Mouse (Mus musculus) myocyte (in vitro differentiated cells): ENCODE results near the gene Ptpn1. TPM values are rescaled to one million over a fixed set of nuclear protein-coding genes. Genes with fewer than 3 reads are reported as not detected.

Experiments
- H3K27me3 ChIP-seq: one replicate; pipeline ENCODE4 v1.6.1; 2011; ENCODE audit not compliant: control insufficient read depth, insufficient read depth, insufficient read length
- H3K36me3 ChIP-seq: one replicate; pipeline ENCODE4 v1.6.1; 2011; ENCODE audit not compliant: control insufficient read depth, insufficient read depth
- H3K4me2 ChIP-seq: one replicate; pipeline ENCODE4 v1.6.1; 2011; ENCODE audit warnings: low read depth, control low read depth
- H3K4me3 ChIP-seq: one replicate; pipeline ENCODE4 v1.5.1; 2011; ENCODE audit warnings: mild to moderate bottlenecking, control low read depth, moderate library complexity
- H3K79me2 ChIP-seq: one replicate; pipeline ENCODE4 v1.6.1; 2011; ENCODE audit not compliant: control insufficient read depth, insufficient read depth
- H3ac ChIP-seq: one replicate; pipeline ENCODE4 v1.6.1; 2011; ENCODE audit not compliant: control insufficient read depth, insufficient read length
- CEBPB ChIP-seq: IDR thresholded peaks from 2 replicates; pipeline ENCODE4 v1.6.1; 2011; ENCODE audit warnings: mild to moderate bottlenecking, moderate library complexity; ENCODE audit not compliant: poor library complexity, insufficient read depth, severe bottlenecking
- E2F4 ChIP-seq: IDR thresholded peaks from one replicate; pipeline ENCODE4 v1.6.1; 2011; ENCODE audit warnings: mild to moderate bottlenecking, control low read depth, moderate library complexity; ENCODE audit not compliant: insufficient read depth
- MAX ChIP-seq: IDR thresholded peaks from one replicate; pipeline ENCODE4 v1.6.1; 2011; ENCODE audit warnings: low read depth, mild to moderate bottlenecking, control low read depth
- MYOD1 ChIP-seq, 3 experiments: IDR thresholded peaks; one replicate each; pipeline ENCODE4 v1.6.1; 2011; ENCODE audit warnings: control low read depth in 2 of 3, low read depth in 2 of 3, mild to moderate bottlenecking in 2 of 3, moderate library complexity in 1 of 3; ENCODE audit not compliant: insufficient read length in 2 of 3, control insufficient read depth in 1 of 3
- MYOG ChIP-seq, 3 experiments: IDR thresholded peaks; one replicate each; pipeline ENCODE4 v1.6.1; 2011; ENCODE audit warnings: control low read depth in 2 of 3, low read depth in 2 of 3, mild to moderate bottlenecking in 2 of 3; ENCODE audit not compliant: insufficient read length in 2 of 3, control insufficient read depth in 1 of 3, insufficient read depth in 1 of 3
- POLR2A ChIP-seq: IDR thresholded peaks from one replicate; pipeline ENCODE4 v1.6.1; 2011; ENCODE audit warnings: low read depth, mild to moderate bottlenecking, control low read depth, moderate library complexity; ENCODE audit not compliant: insufficient read length
- POLR2AphosphoS2 ChIP-seq: IDR thresholded peaks from one replicate; pipeline ENCODE4 v1.6.1; 2011; ENCODE audit warnings: low read depth, control low read depth; ENCODE audit not compliant: insufficient read length
- REST ChIP-seq: IDR thresholded peaks from one replicate; pipeline ENCODE4 v1.6.1; 2011; ENCODE audit warnings: mild to moderate bottlenecking, control low read depth, moderate library complexity; ENCODE audit not compliant: insufficient read depth, insufficient read length
- SRF ChIP-seq: IDR thresholded peaks from one replicate; pipeline ENCODE4 v1.6.1; 2011; ENCODE audit warnings: low read depth; ENCODE audit not compliant: control insufficient read depth, insufficient read length
- TCF12 ChIP-seq: IDR thresholded peaks from one replicate; pipeline ENCODE4 v1.6.1; 2011; ENCODE audit warnings: mild to moderate bottlenecking, control low read depth; ENCODE audit not compliant: poor library complexity, insufficient read depth, severe bottlenecking
- TCF3 ChIP-seq: IDR thresholded peaks from one replicate; pipeline ENCODE4 v1.6.1; 2011; ENCODE audit warnings: low read depth, control low read depth; ENCODE audit not compliant: insufficient read length
- USF1 ChIP-seq: IDR thresholded peaks from one replicate; pipeline ENCODE4 v1.6.1; 2011; ENCODE audit warnings: low read depth, mild to moderate bottlenecking, control low read depth, moderate library complexity
- polyA plus RNA-seq: library from polyadenylated mRNA; unstranded; fragments of >200 nt; fragmentation: generic; extraction: Trizol; gene quantifications from one replicate; pipeline ENCODE4 v1.2.1, GENCODE M21; 2012; ENCODE audit warnings: missing spikeins

Ptpn1 gene
- polyA plus RNA-seq, 1 experiment = 45.0 TPM

DNA sequence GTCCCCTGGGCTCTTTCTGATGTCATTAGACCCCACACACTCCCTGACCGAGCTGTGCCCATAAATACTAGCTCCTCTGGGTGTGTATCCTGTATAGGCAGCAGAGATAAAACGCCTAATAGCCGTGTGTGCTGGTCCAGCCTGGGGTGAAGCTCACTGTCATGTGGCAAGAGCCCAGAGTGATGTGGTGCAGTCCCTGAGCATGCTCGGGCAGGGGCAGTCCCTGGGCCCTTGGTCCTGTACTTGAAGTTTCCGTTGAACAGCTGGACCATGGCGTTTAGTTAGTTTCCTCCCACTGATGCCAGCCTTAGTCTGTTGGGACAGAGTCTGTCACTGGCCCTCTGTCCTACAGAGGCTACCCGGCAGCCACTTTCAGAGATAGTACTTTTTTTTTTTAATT is 23.1 kb downstream of the Ptpn1 start:
- no peak for TF ChIP-seq USF1
- H3K36me3 ChIP-seq = no peaks in the 10 kb centered on the region
- H3K79me2 ChIP-seq = peaks cover 77% of the 10 kb centered on the region
- no peak overlapping the region for H3K4me2 ChIP-seq
- H3K27me3 ChIP-seq = no peaks in the 10 kb centered on the region
- H3K4me3 ChIP-seq = no peak overlapping the region
- no peak overlapping the region for H3ac ChIP-seq

- H3K4me3 ChIP-seq = no peak overlapping the region
- H3ac ChIP-seq = no peak overlapping the region
- H3K27me3 ChIP-seq = no peaks in the 10 kb centered on the region
- no peak overlapping the region for H3K4me2 ChIP-seq
- peaks cover 70% of the 10 kb centered on the region for H3K79me2 ChIP-seq
- no peak for TF ChIP-seq SRF
- TF ChIP-seq REST = no peak
- TF ChIP-seq USF1 = no peak
- no peak for TF ChIP-seq POLR2A
- no peak for TF ChIP-seq TCF12
- TF ChIP-seq MYOD1 (IDR thresholded peaks at IDR 0.05; ENCODE audit: control insufficient read depth in 1 of 3, insufficient read length in 2 of 3, low read depth in 2 of 3) = no peak
- TF ChIP-seq TCF3 = no peak
- no peak for TF ChIP-seq E2F4
- TF ChIP-seq MAX = no peak
- TF ChIP-seq CEBPB = no peak
- H3K36me3 ChIP-seq = no peaks in the 10 kb centered on the region
Observed at GRCm38 (mm10) chr2:167957539-167957938, 25.7 kb downstream of the Ptpn1 start.

- Histone ChIP-seq H3K79me2 (peaks cover 70% of the 10 kb centered on the region), H3K4me3 (no peak overlapping the region), H3K27me3 (no peaks in the 10 kb centered on the region), H3ac (no peak overlapping the region), H3K36me3 (no peaks in the 10 kb centered on the region), H3K4me2 (peak overlapping the region; percentile 75)
- TF ChIP-seq TCF3 (no peak), POLR2AphosphoS2 (no peak), MYOG (IDR thresholded peaks at IDR 0.05; ENCODE audit: control insufficient read depth in 1 of 3, insufficient read depth in 1 of 3, insufficient read length in 2 of 3, low read depth in 2 of 3) (no peak), TCF12 (no peak), USF1 (no peak), SRF (no peak), MAX (no peak), POLR2A (no peak), CEBPB (no peak), MYOD1 (IDR thresholded peaks at IDR 0.05; ENCODE audit: control insufficient read depth in 1 of 3, insufficient read length in 2 of 3, low read depth in 2 of 3) (no peak), REST (no peak), E2F4 (no peak)
Observed at GRCm38 (mm10) chr2:167958082-167958788, 26.4 kb downstream of the Ptpn1 start.

DNA sequence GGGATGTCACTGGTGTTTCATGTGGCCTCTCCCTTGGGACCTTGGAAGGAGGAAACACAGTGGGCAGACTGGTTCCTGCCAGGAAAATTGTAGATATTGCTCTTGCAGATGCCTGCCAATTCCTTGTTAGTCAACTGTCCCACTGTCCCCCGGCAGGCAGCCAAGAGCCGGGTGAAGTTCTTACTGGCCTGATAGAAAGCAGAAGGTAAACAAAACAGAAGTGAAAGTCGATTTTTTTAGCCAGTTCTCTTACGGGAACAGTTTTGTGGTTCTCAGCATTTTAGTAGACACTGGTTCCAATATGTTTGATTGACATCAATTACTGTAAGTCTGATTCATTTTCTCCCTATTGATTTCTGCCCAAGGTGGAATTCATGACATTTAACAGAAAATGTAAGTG is 27.0 kb downstream of the Ptpn1 start:
- TF ChIP-seq CEBPB (no peak), POLR2AphosphoS2 (no peak), TCF3 (no peak)
- Histone ChIP-seq H3K4me3 (no peak overlapping the region), H3K79me2 (peaks cover 64% of the 10 kb centered on the region), H3ac (no peak overlapping the region), H3K27me3 (no peaks in the 10 kb centered on the region), H3K36me3 (no peaks in the 10 kb centered on the region), H3K4me2 (peak overlapping the region; percentile 75)

- peaks cover 59% of the 10 kb centered on the region for H3K79me2 ChIP-seq
- H3K27me3 ChIP-seq = no peaks in the 10 kb centered on the region
- TF ChIP-seq TCF12 (no peak), USF1 (no peak), REST (no peak), MAX (no peak), CEBPB (no peak), TCF3 (no peak), MYOG (IDR thresholded peaks at IDR 0.05; ENCODE audit: control insufficient read depth in 1 of 3, insufficient read depth in 1 of 3, insufficient read length in 2 of 3, low read depth in 2 of 3) (no peak), E2F4 (no peak), MYOD1 (IDR thresholded peaks at IDR 0.05; ENCODE audit: control insufficient read depth in 1 of 3, insufficient read length in 2 of 3, low read depth in 2 of 3) (no peak), SRF (no peak), POLR2A (no peak), POLR2AphosphoS2 (no peak)
- H3K36me3 ChIP-seq = no peaks in the 10 kb centered on the region
- no peak overlapping the region for H3ac ChIP-seq
- peak overlapping the region; percentile 75 for H3K4me2 ChIP-seq
- H3K4me3 ChIP-seq = no peak overlapping the region
Observed at GRCm38 (mm10) chr2:167959384-167959911, 27.6 kb downstream of the Ptpn1 start.
